In genomic region chr8:79268921-79269320, GRCm38 (mm10) we compare ENCODE assay signal across 24 mouse cellular contexts. TPM values are rescaled to one million over a fixed set of nuclear protein-coding genes. Genes with fewer than 3 reads are reported as not detected.
"Had no signal": no experiment of that assay in that cellular context is flagged by ENCODE, and none has a peak within 500 bp of the region (broad histone marks: within the 10 kb centered on the region; RNA-seq: fewer than 3 reads in every experiment).

No protein-coding gene starts in this region.

- H3K4me2 ChIP-seq: limb, embryonic 13.5 days; liver, embryonic 13.5 days; lung, embryonic 14.5 days; midbrain, embryonic 12.5 days; midbrain, embryonic 15.5 days; neural tube, embryonic 12.5 days; neural tube, embryonic 15.5 days; stomach, embryonic 15.5 days had no signal

- DNase-seq: liver; liver, embryonic 13.5 days; lung, embryonic 14.5 days; right cerebral cortex, adult 18-20 months; right cerebral cortex, postnatal 14 days; right cerebral cortex, postnatal 4 days; spleen, adult 18-20 months; thymus, postnatal 25 days had no signal

- H3K9ac ChIP-seq: limb, embryonic 13.5 days; liver, embryonic 13.5 days; lung, embryonic 14.5 days; midbrain, embryonic 12.5 days; midbrain, embryonic 15.5 days; neural tube, embryonic 12.5 days; neural tube, embryonic 15.5 days; stomach, embryonic 15.5 days had no signal

- H3K27ac ChIP-seq: limb, embryonic 10.5 days; limb, embryonic 13.5 days; liver, embryonic 13.5 days; macrophage; midbrain, embryonic 12.5 days; midbrain, embryonic 15.5 days; neural tube, embryonic 12.5 days; neural tube, embryonic 15.5 days; stomach, embryonic 15.5 days had no signal

- ATAC-seq: lung, postnatal 0 days; midbrain, embryonic 15.5 days had no signal

- H3K9me3 ChIP-seq: limb, embryonic 10.5 days; limb, embryonic 13.5 days; liver, embryonic 13.5 days; midbrain, embryonic 12.5 days; midbrain, embryonic 15.5 days; neural tube, embryonic 12.5 days; neural tube, embryonic 15.5 days; stomach, embryonic 15.5 days had no signal

- H3K4me3 ChIP-seq: limb, embryonic 10.5 days; limb, embryonic 13.5 days; liver, embryonic 13.5 days; midbrain, embryonic 12.5 days; midbrain, embryonic 15.5 days; neural tube, embryonic 12.5 days; neural tube, embryonic 15.5 days; stomach, embryonic 15.5 days had no signal

- H3K4me1 ChIP-seq: limb, embryonic 10.5 days; limb, embryonic 13.5 days; midbrain, embryonic 12.5 days; midbrain, embryonic 15.5 days; neural tube, embryonic 12.5 days; neural tube, embryonic 15.5 days; stomach, embryonic 15.5 days had no signal

- H3K27me3 ChIP-seq: limb, embryonic 13.5 days; liver, embryonic 13.5 days; midbrain, embryonic 12.5 days; midbrain, embryonic 15.5 days; neural tube, embryonic 12.5 days; neural tube, embryonic 15.5 days; stomach, embryonic 15.5 days had no signal

RNA-seq across cellular contexts. Expression of gene 1700011L22Rik, which starts 20.6 kb away (rescaled TPM):
- total RNA-seq: layer of hippocampus, adult 18-20 months; layer of hippocampus, postnatal 14 days; left cerebral cortex, postnatal 25 days; megakaryocyte, adult 5-6 weeks had no signal
- polyA plus RNA-seq: intestine, embryonic 14.5 days; limb, embryonic 10.5 days; liver, embryonic 13.5 days; liver, embryonic 16.5 days; lung, embryonic 14.5 days; lung, postnatal 0 days; macrophage; midbrain, embryonic 12.5 days; midbrain, embryonic 15.5 days; neural tube, embryonic 12.5 days; neural tube, embryonic 15.5 days; stomach, embryonic 15.5 days; thymus, postnatal 0 days had no signal
